Mouse (Mus musculus) brain, embryonic 14.5 days (tissue): ENCODE results near the gene Jup. TPM values are rescaled to one million over a fixed set of nuclear protein-coding genes. Genes with fewer than 3 reads are reported as not detected.
A peak's percentile ranks its signal among the peaks of the same experiment; 100 is the strongest.
"Not testable (repeated sequence)": the region's sequence is repeated elsewhere in the genome, so short reads cannot be mapped to it uniquely, and the experiment has no call there.

ENCODE experiments used
- DNase-seq: peaks from one replicate; pipeline ENCODE4 v3.0.0-alpha.2; 2011; ENCODE audit warnings: low read depth
- CTCF ChIP-seq: fragments of 200-500 bp; IDR thresholded peaks from 2 replicates; pipeline ENCODE4 v1.5.1; 2012; ENCODE audit warnings: inconsistent platforms, mild to moderate bottlenecking, moderate library complexity, borderline replicate concordance; ENCODE audit not compliant: insufficient read depth, insufficient read length; ENCODE audit errors: extremely low read depth
- POLR2A ChIP-seq: fragments of 200-500 bp; IDR thresholded peaks from 2 replicates; pipeline ENCODE4 v1.6.1; 2012; ENCODE audit warnings: mild to moderate bottlenecking, inconsistent platforms, borderline replicate concordance; ENCODE audit not compliant: poor library complexity, insufficient read depth, insufficient read length, severe bottlenecking; ENCODE audit errors: extremely low read depth
- polyA plus RNA-seq: library from polyadenylated mRNA; depleted of rRNA; stranded (reverse); fragments of >200 nt; gene quantifications from 2 replicates; pipeline ENCODE4 v1.2.3, GENCODE M21; 2012

The Jup gene
- polyA plus RNA-seq, 1 experiment: 94.2 TPM

DNA sequence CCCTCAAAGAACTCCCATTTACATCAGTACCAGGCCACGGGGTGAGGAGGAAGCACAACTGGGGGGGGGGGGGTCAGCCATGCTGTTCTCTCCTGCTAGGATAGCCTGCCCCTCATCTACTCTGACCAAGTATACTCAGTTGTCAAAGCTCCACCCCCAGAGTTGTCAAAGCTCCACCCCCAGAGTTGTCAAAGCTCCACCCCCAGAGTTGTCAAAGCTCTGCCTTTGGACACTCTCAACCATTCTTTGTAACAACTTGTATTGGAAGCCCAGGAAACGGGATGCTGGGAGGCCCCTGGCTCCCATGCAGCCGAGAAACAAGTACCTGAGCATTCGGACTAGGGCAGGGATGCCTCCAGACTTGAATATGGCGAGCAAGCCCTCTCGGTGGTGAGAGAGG, 14.9 kb downstream of the Jup start:
- TF ChIP-seq CTCF (no peak), POLR2A (no peak)

DNA sequence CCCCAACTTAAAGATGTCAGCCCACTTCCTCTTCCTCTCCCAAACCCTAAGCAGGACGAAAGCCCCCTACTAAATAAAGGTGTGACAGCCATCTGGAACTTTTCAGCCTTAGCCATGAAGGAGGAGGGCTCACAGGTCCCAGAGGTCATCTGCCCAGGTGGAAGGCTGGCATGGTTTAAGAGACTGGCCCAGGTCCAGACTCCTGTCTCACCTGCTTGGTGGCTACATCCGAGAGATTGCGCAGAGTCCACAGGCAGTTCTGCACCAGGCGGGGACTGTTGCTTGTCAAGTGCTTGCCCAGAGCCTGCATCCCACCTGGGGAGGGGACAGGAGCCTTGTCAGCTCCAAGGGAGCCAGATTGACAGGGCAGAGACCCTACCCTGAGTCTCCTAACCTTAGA, 18.3 kb downstream of the Jup start:
- no peak for DNase-seq
- TF ChIP-seq POLR2A (no peak), CTCF (no peak)

More for the DNA sequence above, 14.9 kb downstream of the Jup start:
- DNase-seq: no peak

DNA sequence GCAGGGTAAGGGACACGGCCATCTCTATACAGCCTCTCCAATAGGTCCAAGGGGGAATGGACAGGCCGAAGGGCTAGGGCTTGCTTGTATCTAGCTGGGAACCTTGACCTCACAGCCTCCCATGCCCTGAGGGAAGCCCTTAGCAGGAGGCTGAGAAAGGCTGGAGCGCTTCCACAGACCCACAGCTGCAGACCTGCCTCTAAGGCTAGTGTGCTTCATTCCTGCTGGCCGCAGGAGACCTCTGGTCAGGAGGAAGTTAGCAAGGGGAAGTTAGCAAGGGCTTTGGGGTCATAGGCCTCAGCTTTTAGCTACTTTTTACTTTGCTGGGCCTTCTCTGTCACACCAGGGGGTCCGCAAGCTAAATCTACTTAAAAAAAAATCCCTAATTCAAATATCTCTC, 19.1 kb downstream of the Jup start:
- TF ChIP-seq CTCF (no peak), POLR2A (no peak)
- DNase-seq: no peak

DNA sequence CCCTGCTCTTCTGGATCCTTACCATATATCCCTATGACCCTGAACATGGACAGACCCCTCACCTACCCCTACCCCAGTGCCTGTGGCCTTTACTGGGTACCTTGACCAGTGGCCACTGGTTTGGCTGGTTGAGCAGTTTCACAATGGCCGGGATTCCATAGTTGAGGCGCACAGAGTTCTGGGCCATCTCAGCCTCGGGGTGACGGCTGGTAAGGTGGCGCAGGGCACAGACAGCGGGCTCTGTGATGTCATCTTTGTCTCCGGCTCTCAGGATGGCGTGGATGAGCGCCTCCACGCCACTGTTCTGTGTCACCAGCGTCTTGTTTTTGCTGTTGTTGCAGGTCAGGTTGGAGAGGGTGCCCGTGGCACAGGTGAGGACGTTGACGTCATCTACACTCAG, 19.6 kb downstream of the Jup start:
- TF ChIP-seq POLR2A: no peak
- no peak for TF ChIP-seq CTCF
- no peak for DNase-seq

DNA sequence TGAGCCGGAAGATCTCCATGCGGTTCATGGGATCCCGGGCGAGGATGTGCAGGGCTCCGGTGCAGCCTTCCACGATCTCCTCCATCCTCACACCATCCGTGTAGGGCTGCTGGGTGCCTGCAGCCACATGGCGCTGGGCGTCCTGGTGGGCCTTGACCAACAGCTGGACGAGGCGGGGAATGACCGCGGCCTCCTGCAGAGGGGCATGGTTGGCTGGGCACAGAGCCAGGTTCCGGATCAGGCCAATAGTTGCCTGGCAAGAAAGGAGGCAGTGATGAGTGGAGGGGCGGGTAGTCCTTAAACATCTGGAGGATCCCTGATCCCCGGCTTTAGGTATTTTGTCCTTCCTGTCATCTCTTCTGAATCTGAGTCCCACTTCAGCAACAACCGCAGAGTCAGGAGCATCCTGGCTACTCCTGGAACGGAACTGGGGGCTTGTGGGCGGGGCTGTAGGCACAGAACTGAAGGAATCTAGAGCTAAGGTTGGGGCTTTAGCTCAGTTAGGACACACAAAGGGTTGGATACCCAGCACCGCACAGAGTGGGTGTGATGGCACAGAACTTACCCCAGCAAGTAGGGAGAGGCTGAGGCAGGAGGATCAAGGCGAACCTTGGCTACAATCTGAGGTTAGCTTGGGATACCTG, 20.7 kb downstream of the Jup start:
- TF ChIP-seq CTCF (no peak), POLR2A (no peak)
- DNase-seq: no peak

DNA sequence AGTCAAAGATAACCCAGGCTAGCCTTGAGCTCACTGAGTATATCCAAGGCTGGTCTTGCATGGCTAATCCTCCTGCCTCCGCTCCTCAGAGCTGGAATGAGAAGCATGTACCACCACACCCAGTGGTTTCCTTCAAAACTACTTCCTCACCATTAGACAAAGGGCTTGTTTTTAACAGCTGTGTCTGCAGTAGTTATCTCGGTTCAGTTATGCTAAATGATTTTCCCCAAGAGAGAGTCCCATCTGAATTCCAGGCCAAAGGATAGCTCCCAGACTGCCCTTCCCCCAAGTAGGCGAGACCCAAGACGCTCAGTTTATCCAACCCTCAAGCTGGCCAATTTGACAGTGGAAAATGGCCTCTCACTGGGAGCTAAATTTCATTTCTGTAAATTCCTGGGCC, 21.6 kb downstream of the Jup start:
- TF ChIP-seq CTCF (no peak), POLR2A (no peak)
- no peak for DNase-seq

DNA sequence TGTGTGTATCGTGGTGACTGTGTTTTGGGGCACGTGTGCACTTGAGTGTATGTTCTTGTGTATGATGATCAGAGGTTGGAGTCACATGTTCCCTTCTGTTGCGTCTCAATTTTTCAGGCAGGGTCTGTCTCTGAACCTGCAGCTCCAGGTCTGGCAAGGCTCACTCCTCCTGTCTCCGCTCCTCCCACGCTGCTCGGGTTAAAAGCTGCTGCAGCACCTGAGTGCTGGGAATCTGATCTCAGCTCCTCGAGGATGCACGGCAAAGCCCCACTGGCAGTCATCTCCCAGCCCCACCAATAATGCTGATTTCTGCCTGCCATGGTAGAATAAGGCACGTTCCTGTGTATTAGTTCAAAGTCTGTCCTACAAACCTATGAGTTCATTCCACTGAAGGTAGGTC, 22.4 kb downstream of the Jup start:
- no peak for DNase-seq
- TF ChIP-seq POLR2A: no peak
- no peak for TF ChIP-seq CTCF

DNA sequence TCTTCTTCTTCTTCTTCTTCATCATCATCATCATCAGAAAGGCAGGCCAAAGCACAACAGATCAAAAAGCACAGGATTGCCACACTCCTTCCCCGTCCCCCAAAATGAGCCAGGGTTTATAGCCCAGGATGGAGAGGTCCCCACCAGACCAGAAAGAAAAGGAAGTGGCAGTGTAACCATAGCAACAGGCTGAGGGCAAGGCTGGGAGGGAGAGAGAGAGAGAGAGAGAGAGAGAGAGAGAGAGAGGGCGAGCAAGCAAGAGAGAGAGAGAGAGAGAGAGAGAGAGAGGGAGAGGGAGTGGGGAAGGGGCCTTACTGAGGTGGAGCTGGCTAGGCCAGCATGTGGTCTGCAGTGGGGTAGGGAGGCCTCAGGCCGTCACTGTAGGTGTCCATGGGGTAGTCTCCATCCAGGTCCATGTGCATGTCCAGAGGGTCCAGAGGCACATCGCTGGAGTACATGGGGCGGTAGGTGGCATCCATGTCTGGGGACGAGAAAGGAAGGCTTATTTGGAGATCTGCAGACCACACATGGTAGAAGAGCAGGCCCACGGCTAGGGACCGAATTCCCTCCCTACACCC, 25.5 kb downstream of the Jup start:
- TF ChIP-seq CTCF (no peak), POLR2A (no peak)
- peak; percentile 46 for DNase-seq

DNA sequence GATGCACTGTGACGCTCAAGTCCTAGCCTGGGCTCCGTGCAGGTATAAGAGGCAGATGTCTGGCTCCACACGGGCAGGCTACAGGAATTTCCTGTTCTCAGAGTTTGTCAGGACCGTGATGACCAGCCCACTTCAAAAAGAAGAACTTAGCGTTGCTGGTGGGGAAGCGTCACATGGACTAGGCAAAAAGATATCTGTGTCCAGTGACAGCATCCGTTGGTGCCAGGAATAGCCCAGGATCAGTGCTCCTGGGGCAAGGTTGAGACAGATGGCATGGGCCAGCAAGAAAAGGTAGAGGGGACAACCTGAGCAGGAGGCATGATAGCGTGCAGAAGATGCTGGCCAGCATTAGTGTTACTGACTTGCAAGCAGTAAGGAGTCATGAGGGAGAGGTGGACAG, 27.7 kb downstream of the Jup start:
- TF ChIP-seq POLR2A: no peak
- TF ChIP-seq CTCF: no peak
- DNase-seq: no peak

DNA sequence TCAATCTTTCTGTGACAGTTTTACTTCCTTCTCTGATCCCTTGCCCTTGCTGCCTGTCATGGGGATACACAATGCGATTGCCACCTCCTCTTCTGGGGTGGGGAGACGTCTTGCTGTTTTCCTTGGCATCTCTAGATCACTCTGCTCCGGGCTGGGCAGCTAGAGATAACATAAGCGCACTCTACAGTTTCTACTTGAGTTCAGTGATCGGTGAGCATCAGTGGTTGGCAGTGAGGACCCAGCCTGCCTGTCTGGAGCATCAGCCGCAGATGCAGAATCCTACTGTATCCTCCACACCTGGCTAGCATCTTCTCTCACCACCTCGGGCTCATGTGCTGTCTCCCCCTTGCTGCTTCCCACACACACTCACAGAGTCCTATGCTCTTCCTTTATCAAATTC, 28.4 kb downstream of the Jup start:
- TF ChIP-seq POLR2A: no peak
- TF ChIP-seq CTCF: no peak
- DNase-seq: no peak

DNA sequence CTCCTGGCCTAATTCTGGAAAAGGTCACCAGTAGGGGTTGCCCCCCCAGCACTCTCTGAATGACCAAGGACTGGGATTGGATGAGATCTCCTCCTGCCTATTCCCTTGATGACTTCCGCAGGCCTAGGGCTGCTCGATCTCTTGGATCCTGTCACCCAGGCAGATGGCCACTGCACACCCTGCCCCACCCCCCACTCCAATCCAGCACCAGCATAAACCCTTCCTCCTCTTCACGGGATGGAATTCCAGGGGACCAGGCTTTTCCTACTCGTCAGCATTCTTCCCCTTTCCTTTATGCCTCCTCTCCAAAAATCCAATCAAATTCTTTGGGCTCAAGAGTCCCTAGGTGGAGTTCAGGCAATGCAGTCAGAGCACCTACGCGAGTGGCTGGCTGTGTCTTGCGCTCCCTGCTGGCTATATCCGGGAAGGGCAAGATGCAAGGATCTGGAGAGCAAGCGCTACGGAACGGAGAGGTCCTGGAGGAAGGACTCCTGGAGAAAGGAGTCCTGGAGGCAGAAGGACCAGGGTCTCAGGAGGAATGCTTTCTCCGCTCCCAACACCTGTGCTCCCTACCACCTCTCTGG, 34.5 kb downstream of the Jup start:
- TF ChIP-seq POLR2A (no peak), CTCF (peak; percentile 80)
- DNase-seq: peak; percentile 65

DNA sequence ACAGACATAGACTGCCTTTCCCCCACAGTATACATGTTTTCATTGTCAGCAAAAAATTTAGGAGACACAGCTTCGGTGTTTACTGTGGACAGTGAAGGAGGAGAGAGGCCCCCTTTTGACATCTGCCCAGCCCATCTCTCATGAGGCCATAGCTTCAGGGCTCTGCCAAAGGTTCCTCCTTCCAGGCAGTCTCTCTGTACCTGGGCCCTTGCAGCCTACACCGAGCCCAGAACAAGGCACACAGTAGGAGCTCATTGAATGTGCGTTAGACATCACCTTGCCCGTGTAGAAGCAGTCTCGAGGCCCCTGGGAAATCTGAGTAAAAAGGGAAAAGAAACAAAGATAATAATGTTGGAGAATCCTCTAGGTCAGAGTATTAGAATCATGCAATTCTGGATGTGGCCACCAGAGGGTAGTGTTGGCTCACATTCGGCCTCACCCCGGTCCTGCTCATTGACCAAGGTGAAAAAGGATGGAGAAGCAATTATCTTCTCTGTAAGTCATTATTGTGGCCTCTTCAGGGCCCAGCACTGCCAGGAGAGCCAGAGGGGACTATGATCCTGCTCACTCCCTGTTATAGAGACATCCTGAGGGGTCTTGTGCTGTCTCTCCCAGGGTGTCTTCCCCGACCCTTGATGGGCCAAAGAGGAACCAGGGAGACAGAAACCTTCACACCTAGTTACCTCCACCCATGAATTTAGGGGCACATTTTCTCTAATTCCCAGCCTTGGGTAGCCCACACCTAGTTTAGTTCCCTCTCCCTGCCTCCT, 35.2 kb downstream of the Jup start:
- peak; percentile 73 for DNase-seq
- peak; percentile 86 for TF ChIP-seq CTCF
- no peak for TF ChIP-seq POLR2A

DNA sequence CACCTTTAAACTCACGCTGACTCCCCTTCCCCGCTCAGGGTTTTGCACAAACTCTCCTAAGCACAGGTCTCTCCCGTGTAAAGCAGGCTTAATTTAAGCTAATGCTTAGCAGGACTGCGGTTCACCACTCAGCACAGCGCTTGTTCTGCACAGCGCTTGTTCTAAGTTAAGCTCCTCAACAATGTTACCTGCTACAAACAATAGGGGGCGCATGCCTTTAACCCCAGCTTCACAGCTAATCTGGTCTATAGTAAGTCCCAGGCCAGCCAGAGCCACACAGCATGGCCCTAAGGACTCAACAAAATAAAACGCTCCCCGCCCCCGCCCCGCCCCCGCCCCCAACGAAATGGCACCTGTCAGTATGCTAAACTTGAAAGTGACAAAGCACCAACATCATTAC, 36.5 kb downstream of the Jup start:
- DNase-seq: not testable (repeated sequence)
